Comparison of ENCODE assay signal across 15 mouse cellular contexts in the genomic region with DNA sequence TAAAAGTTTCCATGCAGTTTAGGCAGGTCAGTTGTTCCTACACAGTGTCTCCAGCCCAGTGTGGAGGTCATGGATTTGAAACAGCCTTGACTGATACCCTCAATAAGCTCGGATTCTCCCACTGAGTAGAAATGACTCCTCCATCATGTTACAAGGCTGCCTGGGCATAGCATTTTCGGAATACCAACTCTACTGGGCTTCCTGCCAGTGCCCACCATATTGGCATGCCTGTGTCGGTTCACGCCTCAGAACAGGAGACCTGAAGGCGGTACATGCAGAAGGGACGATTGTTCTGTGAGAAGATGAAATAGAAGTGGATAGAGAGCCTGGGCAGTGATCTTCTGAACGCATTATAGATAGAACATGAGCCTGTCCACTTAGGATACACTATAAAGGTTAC. TPM values are rescaled to one million over a fixed set of nuclear protein-coding genes. Genes with fewer than 3 reads are reported as not detected.
A peak's percentile ranks its signal among the peaks of the same experiment; 100 is the strongest.
DNase-seq lines count a peak whose midpoint lies in the region; ATAC-seq and TF ChIP-seq lines count a peak whose summit lies in the region.
"Had no signal": no experiment of that assay in that cellular context is flagged by ENCODE, and none has a peak within 500 bp of the region (broad histone marks: within the 10 kb centered on the region; RNA-seq: fewer than 3 reads in every experiment).

No protein-coding gene starts in this region.

- H3K4me1 ChIP-seq in heart, embryonic 11.5 days (ENCODE audit: control insufficient read depth, insufficient read depth, low read length): peaks cover 47% of the 10 kb centered on the region
- H3K4me1 ChIP-seq in lung, embryonic 14.5 days (ENCODE audit: insufficient read depth): peaks cover 43% of the 10 kb centered on the region
- peaks cover 33% of the 10 kb centered on the region for H3K4me1 ChIP-seq in heart, postnatal 0 days (ENCODE audit: control insufficient read depth, insufficient read depth)
- H3K4me1 ChIP-seq: forebrain, embryonic 13.5 days had no signal

- 70% methylated on average over 7 of the region's 7 CpGs for WGBS in heart, embryonic 11.5 days (ENCODE audit: insufficient replicate concordance)
- WGBS in lung, embryonic 14.5 days: 64% methylated on average over 7 of the region's 7 CpGs
- WGBS in heart, postnatal 0 days: 37% methylated on average over 7 of the region's 7 CpGs

- H3K9me3 ChIP-seq in heart, embryonic 11.5 days (replicated peaks; ENCODE audit: control insufficient read depth, low read length): no peaks in the 10 kb centered on the region
- H3K9me3 ChIP-seq in lung, embryonic 14.5 days (ENCODE audit: low read depth, low read length): no peaks in the 10 kb centered on the region
- H3K9me3 ChIP-seq in heart, postnatal 0 days (replicated peaks; ENCODE audit: control insufficient read depth, low read length): no peaks in the 10 kb centered on the region
- H3K9me3 ChIP-seq: forebrain, embryonic 13.5 days; liver, embryonic 15.5 days; neural tube, embryonic 13.5 days had no signal

- peak overlapping the region; percentile 89 for H3K27ac ChIP-seq in heart, embryonic 11.5 days (ENCODE audit: low read depth, low read length)
- H3K27ac ChIP-seq in lung, embryonic 14.5 days (ENCODE audit: low read depth): peak overlapping the region; percentile 94
- H3K27ac ChIP-seq in heart, postnatal 0 days (ENCODE audit: low read depth): peak overlapping the region; percentile 82
- H3K27ac ChIP-seq: forebrain, embryonic 13.5 days; hindbrain, postnatal 0 days; liver, embryonic 15.5 days; neural tube, embryonic 13.5 days had no signal

- no peak for ATAC-seq in heart, embryonic 11.5 days (replicated peaks; ENCODE audit: insufficient number of reproducible peaks, low FRiP score, low TSS enrichment)
- no peak for ATAC-seq in lung, embryonic 14.5 days (ENCODE audit: insufficient read depth)
- peak; percentile 16; the same call in 1 of the 2 replicates for ATAC-seq in heart, postnatal 0 days (ENCODE audit: insufficient read depth, low read depth)
- ATAC-seq: activated CD4-positive, CD25-positive, alpha-beta regulatory T cell, adult 4 months; forebrain, embryonic 13.5 days; hindbrain, postnatal 0 days had no signal

- no peak for DNase-seq in heart, adult 9 months (ENCODE audit: low spot score in 2 of 2)
- DNase-seq in lung, embryonic 14.5 days: no peak
- no peak for DNase-seq in lung, adult 18-20 months
- peak; percentile 79 for DNase-seq in heart, postnatal 0 days (ENCODE audit: low spot score)
- peak; percentile 18 to 36 for DNase-seq in lung, postnatal 4 days
- DNase-seq in testis, postnatal 10 days (ENCODE audit: low spot score): no peak
- DNase-seq in cerebellum, postnatal 36 days: no peak
- DNase-seq: cerebellum, adult 11 months had no signal

- H3K4me2 ChIP-seq in heart, embryonic 11.5 days: no peak overlapping the region; the same call in 1 of the 2 replicates
- no peak overlapping the region for H3K4me2 ChIP-seq in lung, embryonic 14.5 days
- H3K4me2 ChIP-seq in heart, postnatal 0 days (ENCODE audit: low read depth, low read length): no peak overlapping the region
- H3K4me2 ChIP-seq: liver, embryonic 15.5 days had no signal

- no peaks in the 10 kb centered on the region for H3K27me3 ChIP-seq in heart, embryonic 11.5 days (ENCODE audit: control insufficient read depth, insufficient read depth, low read length)
- H3K27me3 ChIP-seq in lung, embryonic 14.5 days (ENCODE audit: insufficient read depth, low read length): no peaks in the 10 kb centered on the region
- H3K27me3 ChIP-seq in heart, postnatal 0 days (ENCODE audit: control insufficient read depth, insufficient read depth, low read length): no peaks in the 10 kb centered on the region
- H3K27me3 ChIP-seq: CH12.LX; forebrain, embryonic 13.5 days; liver, embryonic 15.5 days; neural tube, embryonic 13.5 days had no signal

- no peak for TF ChIP-seq CTCF in lung, embryonic 14.5 days (IDR thresholded peaks at IDR 0.05; ENCODE audit: low read depth)
- TF ChIP-seq CTCF in heart, postnatal 0 days (IDR thresholded peaks at IDR 0.05; ENCODE audit: low read depth): no peak

- no peak for TF ChIP-seq EP300 in heart, postnatal 0 days (IDR thresholded peaks at IDR 0.05; ENCODE audit: low read depth)

- no peak overlapping the region for H3K4me3 ChIP-seq in heart, embryonic 11.5 days (ENCODE audit: low read depth, low read length)
- H3K4me3 ChIP-seq in lung, embryonic 14.5 days (ENCODE audit: low read depth, low read length): no peak overlapping the region
- H3K4me3 ChIP-seq in heart, postnatal 0 days (ENCODE audit: low read depth, low read length): no peak overlapping the region
- H3K4me3 ChIP-seq: liver, embryonic 15.5 days had no signal

- no peaks in the 10 kb centered on the region for H3K36me3 ChIP-seq in heart, embryonic 11.5 days (ENCODE audit: control insufficient read depth, insufficient read depth, low read length)
- peaks cover 9% of the 10 kb centered on the region for H3K36me3 ChIP-seq in lung, embryonic 14.5 days (ENCODE audit: insufficient read depth)
- 0 out of 2 replicates have a peak, but pooled peaks cover 16% of the 10 kb centered on the region for H3K36me3 ChIP-seq in heart, postnatal 0 days (replicated peaks; ENCODE audit: control insufficient read depth, insufficient read depth, low read length)
- H3K36me3 ChIP-seq: neural tube, embryonic 13.5 days had no signal

- peak overlapping the region; percentile 49; the same call in 1 of the 2 replicates for H3K9ac ChIP-seq in heart, embryonic 11.5 days (ENCODE audit: low read depth, low read length)
- no peak overlapping the region for H3K9ac ChIP-seq in lung, embryonic 14.5 days
- H3K9ac ChIP-seq in heart, postnatal 0 days (replicated peaks; ENCODE audit: low read depth, low read length): no peak overlapping the region
- H3K9ac ChIP-seq: forebrain, embryonic 13.5 days; liver, embryonic 15.5 days; neural tube, embryonic 13.5 days had no signal

RNA-seq across cellular contexts. Expression of a gene that starts 53.9 kb away (rescaled TPM):
- 177 and 185 TPM in 2 replicates for polyA plus RNA-seq in heart, embryonic 11.5 days (2014; fragmentation: Nextera tagmentation; extraction: Ambion mirVana)
- polyA plus RNA-seq in lung, embryonic 14.5 days (2014; fragmentation: Nextera tagmentation; extraction: Ambion mirVana): 92.3 and 93.8 TPM in 2 replicates
- 92.1 and 111 TPM in 2 replicates for total RNA-seq in heart, postnatal 0 days (2014; rRNA removed; ENCODE audit: low replicate concordance)
- 56.3 and 57.5 TPM in 2 replicates for polyA plus RNA-seq in heart, postnatal 0 days (2015; fragmentation: Nextera tagmentation; extraction: Ambion mirVana)
- polyA plus RNA-seq: activated CD4-positive, CD25-positive, alpha-beta regulatory T cell, adult 4 months had no signal

Comparison
In these comparisons a context has a peak if more than half of its experiments do, and no peak if none do; other contexts are left out.
1. DNase-seq: peak in heart, postnatal 0 days (single experiment) and lung, postnatal 4 days (2 of 2); none in heart, adult 9 months (0 of 2), lung, embryonic 14.5 days (single experiment), lung, adult 18-20 months (0 of 2), testis, postnatal 10 days (single experiment) and cerebellum, postnatal 36 days (0 of 2).
2. Peak in every context shown above with its lines, with median percentiles within 50 percentile points of each other: H3K27ac ChIP-seq.